Mouse (Mus musculus) lung, adult 2 months (tissue): ENCODE results near the gene Ccdc82. TPM values are rescaled to one million over a fixed set of nuclear protein-coding genes. Genes with fewer than 3 reads are reported as not detected.

Experiments
- DNase-seq: peaks from one replicate; pipeline ENCODE4 v3.0.0; 2022
- H3K4me1 ChIP-seq: fragments of 200-500 bp; 2 replicates; pipeline ENCODE4 v1.6.1; 2011; ENCODE audit warnings: low read length; ENCODE audit not compliant: control insufficient read depth, insufficient read depth
- H3K4me3 ChIP-seq: fragments of 200-500 bp; replicated peaks from 2 replicates; pipeline ENCODE3; 2011; ENCODE audit warnings: low read depth, mild to moderate bottlenecking, control low read depth, low read length; ENCODE audit errors: extremely low read depth
- CTCF ChIP-seq: fragments of 200-500 bp; IDR thresholded peaks from 2 replicates; pipeline ENCODE4 v1.5.1; 2011; ENCODE audit warnings: mild to moderate bottlenecking, low read length, control low read depth; ENCODE audit not compliant: insufficient read depth
- POLR2A ChIP-seq: fragments of 200-500 bp; IDR thresholded peaks from 2 replicates; pipeline ENCODE4 v1.6.1; 2011; ENCODE audit warnings: low read depth, mild to moderate bottlenecking, control low read depth, low read length, borderline replicate concordance; ENCODE audit errors: extremely low read depth
- WGBS: fragments of 180-500 bp; shearing (Covaris S2); methylation state at CpG from one replicate; pipeline ENCODE4 v1.1.7; 2018; 5-methylcytosine and 5-hydroxymethylcytosine counted together
- polyA plus RNA-seq: library from polyadenylated mRNA; depleted of rRNA; stranded (reverse); fragments of >200 nt; gene quantifications from 2 replicates; pipeline ENCODE4 v1.2.3, GENCODE M21; 2012

Ccdc82 gene
- polyA plus RNA-seq, 1 experiment, result 17.8 TPM

GRCm38 (mm10) chr9:13297668-13298512 is 51.1 kb downstream of the Ccdc82 start, which contains the start of gene Maml2:
Gene Maml2, plus strand, starts transcription at chr9:13297957.
- H3K4me3 ChIP-seq, result peak within 1 kb of the TSS; percentile 90
- peak; percentile 41; the same call in 1 of the 2 replicates for TF ChIP-seq POLR2A
- 0 out of 2 replicates have a peak, but pooled peaks have one; percentile 5 for TF ChIP-seq CTCF
- peak; percentile 72 for DNase-seq
- peaks cover 20% of the 10 kb centered on the region for H3K4me1 ChIP-seq
- 2% methylated on average over 23 of the region's 23 CpGs for WGBS

GRCm38 (mm10) chr9:13298513-13298878 is 51.7 kb downstream of the Ccdc82 start:
- Histone ChIP-seq H3K4me3 (peak overlapping the region; percentile 90), H3K4me1 (peaks cover 23% of the 10 kb centered on the region)
- TF ChIP-seq CTCF (no peak), POLR2A (no peak)
- 8% methylated on average over 9 of the region's 9 CpGs for WGBS
- DNase-seq, result no peak

- DNase-seq, result no peak
- no peak for TF ChIP-seq CTCF
- no peak for TF ChIP-seq POLR2A
- WGBS, result 43% methylated on average over 6 of the region's 6 CpGs
- peak overlapping the region; percentile 22 for H3K4me3 ChIP-seq
- H3K4me1 ChIP-seq, result peaks cover 29% of the 10 kb centered on the region
Measured at GRCm38 (mm10) chr9:13299190-13299589, 52.4 kb downstream of the Ccdc82 start.

GRCm38 (mm10) chr9:13300041-13300441 is 53.3 kb downstream of the Ccdc82 start:
- Histone ChIP-seq H3K4me3 (peak overlapping the region; percentile 10), H3K4me1 (peaks cover 35% of the 10 kb centered on the region)
- TF ChIP-seq CTCF, result no peak
- no peak for TF ChIP-seq POLR2A
- WGBS, result 18% methylated on average over 3 of the region's 3 CpGs
- DNase-seq, result no peak

- DNase-seq, result no peak
- 71% methylated on average over 9 of the region's 9 CpGs for WGBS
- Histone ChIP-seq H3K4me3 (no peak overlapping the region), H3K4me1 (peaks cover 35% of the 10 kb centered on the region)
- TF ChIP-seq POLR2A (no peak), CTCF (no peak)
Measured at GRCm38 (mm10) chr9:13300891-13301782, 54.4 kb downstream of the Ccdc82 start.

- H3K4me1 ChIP-seq, result peaks cover 35% of the 10 kb centered on the region
- 35% methylated on average over 6 of the region's 6 CpGs for WGBS
- TF ChIP-seq POLR2A, result no peak
- no peak for TF ChIP-seq CTCF
- DNase-seq, result no peak
- H3K4me3 ChIP-seq, result no peak overlapping the region
Measured at GRCm38 (mm10) chr9:13302183-13302825, 55.5 kb downstream of the Ccdc82 start.

- no peak for DNase-seq
- no peak for TF ChIP-seq POLR2A
- no peak for TF ChIP-seq CTCF
- 83% methylated on average over 5 of the region's 5 CpGs for WGBS
- Histone ChIP-seq H3K4me1 (peaks cover 35% of the 10 kb centered on the region), H3K4me3 (no peak overlapping the region)
Measured at GRCm38 (mm10) chr9:13303099-13303771, 56.5 kb downstream of the Ccdc82 start.

- Histone ChIP-seq H3K4me3 (peak overlapping the region; percentile 39), H3K4me1 (peaks cover 35% of the 10 kb centered on the region)
- no peak for DNase-seq
- WGBS, result 6% methylated on average over 6 of the region's 6 CpGs
- TF ChIP-seq CTCF, result no peak
- TF ChIP-seq POLR2A, result no peak
Measured at GRCm38 (mm10) chr9:13303976-13304375, 57.2 kb downstream of the Ccdc82 start.

GRCm38 (mm10) chr9:13306471-13306870 is 59.7 kb downstream of the Ccdc82 start:
- 81% methylated on average over 3 of the region's 3 CpGs for WGBS
- TF ChIP-seq CTCF (no peak), POLR2A (no peak)
- no peak for DNase-seq
- H3K4me3 ChIP-seq, result no peak overlapping the region
- H3K4me1 ChIP-seq, result peaks cover 28% of the 10 kb centered on the region
